Mouse (Mus musculus): ENCODE results near the gene Bbs9. TPM values are rescaled to one million over a fixed set of nuclear protein-coding genes. Genes with fewer than 3 reads are reported as not detected.

Bbs9 gene
- polyA plus RNA-seq (2012; rRNA removed) = 3.1 and 3.5 TPM in 2 replicates

DNA sequence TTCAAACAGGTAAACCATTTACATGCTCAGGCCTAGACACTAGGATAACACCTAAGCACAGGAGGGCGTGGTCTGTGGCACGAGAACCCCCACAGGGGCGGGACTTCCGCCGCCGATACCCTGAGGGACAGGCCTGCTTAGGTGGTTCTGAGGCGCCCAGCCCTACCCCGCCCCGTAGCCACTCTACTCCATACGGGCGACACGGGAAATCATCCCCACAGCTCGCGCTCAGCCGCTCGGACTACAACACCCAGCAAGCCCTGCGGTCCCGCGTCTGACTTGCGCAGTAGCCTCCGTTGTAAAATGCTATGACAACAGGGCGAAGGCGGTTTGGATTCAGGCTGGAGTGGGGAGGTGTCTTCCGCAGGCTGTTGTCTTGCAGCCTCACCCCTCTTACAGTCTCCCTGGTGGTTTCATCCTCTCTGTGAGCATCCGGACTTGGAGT is at the start of gene Bbs9:
Bbs9 (plus strand) TSS at position 292 of the 445 bp plus-strand sequence.

DNA sequence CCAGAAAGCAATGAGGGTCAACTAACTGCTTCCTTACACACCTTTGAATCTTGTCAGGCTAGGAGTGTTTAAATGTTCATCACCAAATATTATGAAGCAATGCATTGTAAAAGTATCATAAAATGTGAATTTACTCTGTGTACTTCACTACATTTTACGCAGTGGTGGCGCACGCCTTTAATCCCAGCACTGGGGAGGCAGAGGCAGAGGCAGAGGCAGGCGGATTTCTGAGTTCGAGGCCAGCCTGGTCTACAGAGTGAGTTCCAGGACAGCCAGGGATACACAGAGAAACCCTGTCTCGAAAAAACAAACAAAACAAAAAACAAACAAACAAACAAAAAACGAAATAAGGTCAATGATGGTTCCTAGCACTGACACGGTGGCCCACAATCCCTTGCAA is 21.5 kb upstream of the Bbs9 start, which contains the start of gene Gm17545:
Gm17545 (plus strand) TSS at position 301 of the 400 bp plus-strand sequence.

GRCm38 (mm10) chr9:22469643-22470042 is 5.9 kb upstream of the Bbs9 start, which contains the start of gene Rp9:
Rp9 (minus strand) TSS chr9:22469743.

Other genes starting within 250 kb of the Bbs9 start
- 0.02 TPM in 1 of 2 replicates, not detected in the other for gene Zfp599, start 215.8 kb upstream of the Bbs9 start, polyA plus RNA-seq (2012; rRNA removed)
- 0.79 and 0.99 TPM in 2 replicates for gene Zfp810, start 168.1 kb upstream of the Bbs9 start, polyA plus RNA-seq (2012; rRNA removed)
- gene Anln, start 86.5 kb upstream of the Bbs9 start, polyA plus RNA-seq (2012; rRNA removed) = 0.48 and 0.85 TPM in 2 replicates
- gene 9530077C05Rik, start 64.2 kb upstream of the Bbs9 start, polyA plus RNA-seq (2012; rRNA removed) = 0.23 and 0.39 TPM in 2 replicates
- gene Gm17545, start 21.4 kb upstream of the Bbs9 start, polyA plus RNA-seq (2012; rRNA removed) = not detected in 2 replicates
- gene Rp9, start 6.0 kb upstream of the Bbs9 start, polyA plus RNA-seq (2012; rRNA removed) = 45.3 and 114 TPM in 2 replicates

Measured in stomach, adult 2 months (tissue).